Mouse (Mus musculus) kidney, adult 2 months (tissue): ENCODE measurements around the gene Hbb-y. TPM values are rescaled to one million over a fixed set of nuclear protein-coding genes. Genes with fewer than 3 reads are reported as not detected.
"Not testable (repeated sequence)": the region's sequence is repeated elsewhere in the genome, so short reads cannot be mapped to it uniquely, and the experiment has no call there.

Source experiments
- DNase-seq: peaks from one replicate; pipeline ENCODE4 v3.0.0; 2021
- H3K27ac ChIP-seq: fragments of 200-500 bp; 2 replicates; pipeline ENCODE4 v1.5.1; 2012; ENCODE audit warnings: low read depth, low read length, control low read depth, inconsistent platforms; ENCODE audit not compliant: insufficient read depth
- H3K27me3 ChIP-seq: fragments of 200-500 bp; replicated peaks from 2 replicates; pipeline ENCODE4 v1.6.1; 2012; ENCODE audit warnings: mild to moderate bottlenecking, moderate library complexity, low read length, inconsistent platforms; ENCODE audit not compliant: control insufficient read depth, insufficient read depth
- H3K36me3 ChIP-seq: fragments of 200-500 bp; 2 replicates; pipeline ENCODE4 v1.6.1; 2012; ENCODE audit warnings: mild to moderate bottlenecking, moderate library complexity, low read length, inconsistent platforms; ENCODE audit not compliant: control insufficient read depth, insufficient read depth
- H3K4me1 ChIP-seq: fragments of 200-500 bp; 2 replicates; pipeline ENCODE4 v1.6.1; 2011; ENCODE audit warnings: low read length; ENCODE audit not compliant: control insufficient read depth, insufficient read depth
- H3K4me3 ChIP-seq: fragments of 200-500 bp; 2 replicates; pipeline ENCODE4 v1.5.1; 2011; ENCODE audit warnings: mild to moderate bottlenecking, low read depth, low read length, control low read depth; ENCODE audit not compliant: insufficient read depth
- CTCF ChIP-seq: fragments of 200-500 bp; conservative IDR thresholded peaks from 2 replicates; pipeline ENCODE4 v1.5.1; 2011; ENCODE audit warnings: low read depth, mild to moderate bottlenecking, control low read depth, low read length, moderate library complexity, mixed read lengths; ENCODE audit not compliant: insufficient read depth, insufficient read length
- POLR2A ChIP-seq: fragments of 200-500 bp; IDR thresholded peaks from one replicate; pipeline ENCODE4 v1.6.1; 2011; ENCODE audit warnings: low read depth, low read length, control low read depth
- WGBS: fragments of 180-500 bp; shearing (Covaris S2); methylation state at CpG from one replicate; pipeline ENCODE4 v1.1.7; 2018; 5-methylcytosine and 5-hydroxymethylcytosine counted together
- polyA plus RNA-seq: library from polyadenylated mRNA; depleted of rRNA; stranded (reverse); fragments of >200 nt; gene quantifications from 2 replicates; pipeline ENCODE4 v1.2.3, GENCODE M21; 2012

Gene Hbb-y
- polyA plus RNA-seq, 1 experiment = not detected

DNA sequence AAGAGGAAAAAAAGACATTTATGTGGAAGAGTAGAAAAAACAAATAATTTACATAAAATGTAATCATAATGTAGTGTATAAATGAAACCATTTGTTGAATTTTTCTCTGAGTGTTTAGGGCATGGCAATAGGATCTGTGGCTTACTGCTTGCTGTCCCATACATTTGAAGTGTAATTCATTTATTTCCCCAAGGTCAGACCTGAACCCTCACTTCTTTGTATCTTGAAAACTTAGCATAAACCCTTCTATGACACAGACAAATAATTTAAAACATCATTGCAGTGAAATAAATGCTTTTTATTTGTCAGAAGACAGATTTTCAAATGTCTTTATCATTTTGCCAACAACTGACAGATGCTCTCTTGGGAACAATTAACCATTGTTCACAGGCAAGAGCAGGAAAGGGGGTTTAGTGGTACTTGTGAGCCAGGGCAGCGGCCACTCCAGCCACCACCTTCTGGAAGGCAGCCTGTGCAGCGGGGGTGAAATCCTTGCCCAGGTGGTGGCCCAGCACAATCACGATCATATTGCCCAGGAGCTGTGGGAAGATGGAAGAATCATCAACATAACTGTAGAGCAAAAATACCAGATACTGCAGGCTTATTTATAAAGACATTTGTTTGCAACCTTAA, 26.6 kb downstream of the Hbb-y start:
- DNase-seq = no peak
- 53% methylated on average over 3 of the region's 3 CpGs for WGBS
- H3K36me3 ChIP-seq = no peaks in the 10 kb centered on the region
- H3K4me1 ChIP-seq = no peaks in the 10 kb centered on the region
- H3K4me3 ChIP-seq = no peak overlapping the region
- H3K27me3 ChIP-seq = no peaks in the 10 kb centered on the region
- H3K27ac ChIP-seq = no peak overlapping the region
- TF ChIP-seq CTCF (no peak), POLR2A (no peak)

- Histone ChIP-seq H3K27me3 (no peaks in the 10 kb centered on the region), H3K4me1 (no peaks in the 10 kb centered on the region), H3K27ac (no peak overlapping the region), H3K36me3 (no peaks in the 10 kb centered on the region), H3K4me3 (no peak overlapping the region)
- 86% methylated on average over 3 of the region's 3 CpGs for WGBS
- TF ChIP-seq POLR2A (no peak), CTCF (no peak)
- no peak for DNase-seq
Observed at GRCm38 (mm10) chr7:103825536-103826254, 27.3 kb downstream of the Hbb-y start.

DNA sequence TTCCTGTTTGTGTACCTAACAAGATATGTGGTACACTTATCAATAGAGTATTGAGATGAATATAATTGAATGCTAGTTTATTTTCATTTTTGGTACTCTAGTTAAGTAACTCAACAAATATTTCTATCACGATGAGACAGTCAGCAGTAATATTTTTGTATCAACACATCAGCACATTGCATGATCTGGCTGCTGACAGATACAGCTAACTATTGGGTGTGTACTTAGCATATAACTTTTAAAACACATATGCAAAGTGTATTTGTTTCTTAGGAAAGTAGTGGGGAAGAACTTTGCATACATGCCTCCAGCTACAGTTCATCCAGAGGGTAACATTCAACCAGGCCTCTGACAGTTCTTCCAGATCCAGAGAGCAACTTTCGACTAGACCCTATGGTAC, 28.4 kb downstream of the Hbb-y start:
- TF ChIP-seq CTCF = no peak
- Histone ChIP-seq H3K27me3 (no peaks in the 10 kb centered on the region), H3K4me1 (no peaks in the 10 kb centered on the region), H3K36me3 (no peaks in the 10 kb centered on the region), H3K4me3 (no peak overlapping the region), H3K27ac (no peak overlapping the region)
- WGBS = 80% methylated on average over 2 of the region's 2 CpGs
- DNase-seq = no peak

DNA sequence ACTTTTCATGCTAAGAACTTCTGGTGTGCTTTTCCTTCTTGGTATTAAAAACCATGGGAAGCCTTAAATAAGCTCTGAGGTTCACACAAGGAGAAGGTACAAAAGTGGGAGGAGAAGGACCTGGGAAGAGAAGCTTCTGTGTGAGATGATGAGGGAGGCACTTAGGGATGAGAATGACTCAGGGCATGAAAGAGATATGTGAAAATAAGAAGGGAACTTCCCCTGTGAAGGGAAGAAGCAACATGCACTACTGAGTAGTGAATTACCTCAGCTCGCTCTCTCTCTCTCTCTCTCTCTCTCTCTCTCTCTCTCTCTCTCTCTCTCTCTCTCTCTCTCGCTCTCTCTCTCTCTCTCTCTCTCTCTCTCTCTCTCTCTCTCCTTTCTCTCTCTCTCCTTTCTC, 37.9 kb downstream of the Hbb-y start:
- not testable (repeated sequence) for H3K27me3 ChIP-seq, H3K4me3 ChIP-seq, DNase-seq, H3K27ac ChIP-seq, H3K4me1 ChIP-seq, H3K36me3 ChIP-seq
- 60% methylated on average over 1 of the region's 2 CpGs for WGBS

DNA sequence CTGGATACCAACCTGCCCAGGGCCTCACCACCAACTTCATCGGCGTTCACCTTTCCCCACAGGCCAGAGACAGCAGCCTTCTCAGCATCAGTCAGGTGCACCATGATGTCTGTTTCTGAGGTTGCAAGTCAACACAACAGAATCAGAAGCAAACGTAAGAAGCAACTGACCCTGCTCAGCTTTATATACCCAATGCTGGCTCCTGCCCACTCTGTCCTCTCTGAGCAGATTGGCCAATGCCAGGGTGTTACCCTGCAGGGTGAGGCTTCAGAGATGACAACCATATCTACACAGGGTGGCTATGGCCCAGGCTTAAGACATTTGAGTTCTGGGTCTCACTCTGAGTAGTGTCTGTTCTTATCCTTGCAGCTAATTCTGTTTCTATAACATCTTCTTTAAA, 39.2 kb downstream of the Hbb-y start, which contains the start of gene Hbb-bt:
TSS of gene Hbb-bt (minus strand) at position 231 of the 400 bp plus-strand sequence.
- H3K27me3 ChIP-seq = no peaks in the 10 kb centered on the region
- H3K4me1 ChIP-seq = no peaks in the 10 kb centered on the region
- WGBS = 82% methylated on average over 3 of the region's 3 CpGs
- TF ChIP-seq CTCF (no peak), POLR2A (no peak)
- H3K4me3 ChIP-seq = no peak within 1 kb of the TSS
- DNase-seq = no peak
- no peak within 1 kb of the TSS for H3K27ac ChIP-seq
- no peaks in the 10 kb centered on the region for H3K36me3 ChIP-seq

DNA sequence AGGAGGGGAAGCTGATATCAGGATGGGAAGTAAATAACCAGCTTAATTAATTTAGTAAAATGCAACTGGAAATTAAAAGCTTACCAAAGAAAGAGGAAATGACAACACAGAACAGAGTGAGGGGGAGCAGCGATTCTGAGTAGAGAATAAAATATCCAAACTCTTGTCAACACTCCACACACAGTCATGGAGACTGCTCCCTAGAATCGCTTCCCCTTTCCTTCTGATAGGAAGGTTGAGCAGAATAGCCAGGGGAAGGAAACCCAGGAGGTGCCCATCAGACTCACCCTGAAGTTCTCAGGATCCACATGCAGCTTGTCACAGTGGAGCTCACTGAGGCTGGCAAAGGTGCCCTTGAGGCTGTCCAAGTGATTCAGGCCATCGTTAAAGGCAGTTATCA, 39.9 kb downstream of the Hbb-y start:
- not testable (repeated sequence) for DNase-seq, H3K27me3 ChIP-seq, H3K4me3 ChIP-seq, H3K36me3 ChIP-seq, H3K4me1 ChIP-seq, H3K27ac ChIP-seq
- WGBS = no CpG with 5 or more reads among the region's 3 CpGs

GRCm38 (mm10) chr7:103812174-103812573, 40.8 kb downstream of the Hbb-y start:
- DNase-seq = no peak
- H3K27me3 ChIP-seq = no peaks in the 10 kb centered on the region
- no peaks in the 10 kb centered on the region for H3K36me3 ChIP-seq
- WGBS = 44% methylated on average over 1 of the region's 1 CpGs
- no peak overlapping the region for H3K27ac ChIP-seq
- H3K4me3 ChIP-seq = no peak overlapping the region
- no peaks in the 10 kb centered on the region for H3K4me1 ChIP-seq
- TF ChIP-seq POLR2A (no peak), CTCF (no peak)
